Mouse (Mus musculus): Measurements from ENCODE around the gene Fkbp2.

GRCm38 (mm10) chr19:6987904-6988285 is 7.6 kb upstream of the Fkbp2 start:
- no peak for TF ChIP-seq CTCF (IDR thresholded peaks at IDR 0.05; ENCODE audit: borderline replicate concordance, control insufficient read depth, extremely low read depth, insufficient read depth, low read length, poor library complexity)
- no peak for TF ChIP-seq POLR2A (IDR thresholded peaks at IDR 0.05; ENCODE audit: control insufficient read depth, extremely low read depth, insufficient read depth, low read length, poor library complexity)
